Mouse (Mus musculus) left cerebral cortex, postnatal 14 days (tissue): ENCODE measurements around the gene Fdx1. TPM values are rescaled to one million over a fixed set of nuclear protein-coding genes. Genes with fewer than 3 reads are reported as not detected.

Source experiments
- DNase-seq, 2 experiments: peaks; one replicate each; pipeline ENCODE4 v3.0.0; 2021 to 2022; ENCODE audit warnings: low spot score in 2 of 2, mixed read lengths in 1 of 2
- intact Hi-C: fragments of 180-260 bp; cut with DNase I; formaldehyde crosslinking; loops from one replicate; pipeline ENCODE4 v1.15.1; 2025
- total RNA-seq, 2 experiments: library from RNA; stranded (reverse); gene quantifications; 2 replicates each; pipeline ENCODE4 v1.2.3; 2021

The Fdx1 gene
- total RNA-seq, 2 experiments from 2014 or later: 14.0 to 16.3 TPM

GRCm38 (mm10) chr9:51926629-51927028 lies 36.7 kb downstream of the Fdx1 start:
- intact Hi-C loops: no loop called here
- no peak for DNase-seq

- intact Hi-C loops: no loop called here
- DNase-seq: peak; percentile 34 to 36
Measured at GRCm38 (mm10) chr9:51924551-51925081, 38.7 kb downstream of the Fdx1 start.

GRCm38 (mm10) chr9:51922756-51923155 lies 40.6 kb downstream of the Fdx1 start:
- DNase-seq: peak in 1 of 2 experiments; percentile 24
- intact Hi-C loops: no loop called here

GRCm38 (mm10) chr9:51915580-51915979 lies 47.8 kb downstream of the Fdx1 start:
- intact Hi-C loops: no loop called here

GRCm38 (mm10) chr9:51914481-51915120 lies 48.8 kb downstream of the Fdx1 start:
- DNase-seq: no peak
- intact Hi-C loops: no loop called here

More at GRCm38 (mm10) chr9:51915580-51915979, 47.8 kb downstream of the Fdx1 start:
- no peak for DNase-seq

GRCm38 (mm10) chr9:51908838-51909237 lies 54.5 kb downstream of the Fdx1 start:
- peak; percentile 80 to 86 for DNase-seq
- intact Hi-C loops: loop anchor here (2.0 to 5.0 kb wide), 2 partner anchors 574 to 742 kb away; partner anchors contain the start of gene Gm32742

GRCm38 (mm10) chr9:51908255-51908654 lies 55.1 kb downstream of the Fdx1 start:
- intact Hi-C loops: loop anchor here (2.0 to 5.0 kb wide), 2 partner anchors 573 to 741 kb away; partner anchors contain the start of gene Gm32742
- DNase-seq: no peak

GRCm38 (mm10) chr9:51906938-51907337 lies 56.4 kb downstream of the Fdx1 start:
- intact Hi-C loops: loop anchor here (5.0 kb wide), 1 partner anchor 740 kb away; the partner anchor contains the start of gene Gm32742
- no peak for DNase-seq

Other genes with a start within 250 kb of the Fdx1 start
- gene Arhgap20, start 198.2 kb downstream of the Fdx1 start, total RNA-seq: 10 to 100 TPM; 93.0 to 93.3 TPM
- gene Rdx, start 83.6 kb upstream of the Fdx1 start, total RNA-seq: 10 to 100 TPM; 42.7 to 52.9 TPM
- 10 to 100 TPM; 10.7 to 10.9 TPM for gene Zc3h12c, start 205.0 kb upstream of the Fdx1 start, total RNA-seq